Comparison of ENCODE assay signal across 8 mouse cellular contexts in the genomic region with DNA sequence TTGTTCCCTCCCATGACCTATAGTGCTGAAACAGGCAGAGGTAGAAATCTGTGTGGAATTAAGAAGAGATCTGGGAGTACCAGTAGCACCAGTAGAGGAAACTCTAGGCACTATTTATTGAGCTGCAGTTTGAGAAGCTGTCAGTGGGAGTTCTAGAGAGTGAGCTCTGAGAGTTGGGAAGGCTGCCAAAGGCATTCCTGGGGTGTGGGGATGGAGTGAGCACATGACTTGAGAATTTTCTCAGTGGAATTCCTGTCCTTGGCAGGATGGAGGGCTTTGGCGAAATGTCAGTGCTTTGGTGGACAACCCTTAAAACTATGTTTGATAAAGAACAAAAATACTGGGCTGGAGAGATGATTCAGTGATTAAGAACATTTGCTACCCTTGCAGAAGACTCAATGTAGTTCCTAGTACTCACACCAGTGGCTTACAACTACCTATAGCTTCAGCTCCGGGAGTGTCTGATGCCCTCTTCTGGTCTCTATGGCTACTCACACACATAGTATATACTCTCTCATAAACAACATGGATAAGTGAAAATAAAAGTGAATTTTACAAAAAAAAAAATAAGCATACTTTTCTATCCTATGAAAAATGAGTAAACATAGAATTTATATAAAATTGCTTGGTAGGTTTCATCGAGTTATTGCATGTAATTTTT. TPM values are rescaled to one million over a fixed set of nuclear protein-coding genes. Genes with fewer than 3 reads are reported as not detected.
DNase-seq lines count a peak whose midpoint lies in the region; ATAC-seq and TF ChIP-seq lines count a peak whose summit lies in the region.

No protein-coding gene starts in this region.

- intact Hi-C loops in heart, adult 2 months (cut with DNase I), result no loop called here

- H3K9me3 ChIP-seq in liver, embryonic 12.5 days (replicated peaks), result no peaks in the 10 kb centered on the region

- H3K9ac ChIP-seq in liver, embryonic 12.5 days, result no peak overlapping the region
- no peak overlapping the region for H3K9ac ChIP-seq in heart, adult 2 months (ENCODE audit: low read depth, low read length)

- H3K79me2 ChIP-seq in heart, adult 2 months (replicated peaks; ENCODE audit: control insufficient read depth, insufficient read depth, low read length), result no peaks in the 10 kb centered on the region

- no peak for TF ChIP-seq EP300 in heart, adult 2 months (IDR thresholded peaks at IDR 0.05; ENCODE audit: insufficient read depth, low read depth, low read length)

- H3K36me3 ChIP-seq in liver, embryonic 12.5 days, result no peaks in the 10 kb centered on the region
- H3K36me3 ChIP-seq in heart, adult 2 months (ENCODE audit: control insufficient read depth, insufficient read depth, low read length), result no peaks in the 10 kb centered on the region

- H3K4me3 ChIP-seq in liver, embryonic 12.5 days, result no peak overlapping the region
- no peak overlapping the region for H3K4me3 ChIP-seq in heart, adult 2 months

- H3K4me2 ChIP-seq in liver, embryonic 12.5 days, result no peak overlapping the region

- H3K4me1 ChIP-seq in liver, embryonic 12.5 days, result no peaks in the 10 kb centered on the region
- H3K4me1 ChIP-seq in heart, adult 2 months (ENCODE audit: control insufficient read depth, insufficient read depth, low read length), result no peaks in the 10 kb centered on the region; the same call in 1 of the 2 replicates

- no peak overlapping the region for H3K27ac ChIP-seq in liver, embryonic 12.5 days
- H3K27ac ChIP-seq in heart, adult 2 months, result no peak overlapping the region

- H3K27me3 ChIP-seq in liver, embryonic 12.5 days (replicated peaks), result no peaks in the 10 kb centered on the region
- no peaks in the 10 kb centered on the region for H3K27me3 ChIP-seq in heart, adult 2 months (ENCODE audit: control insufficient read depth, insufficient read depth, low read length)

- DNase-seq in liver (peak; percentile 25), MN1 (ENCODE audit: low spot score) (no peak)
- DNase-seq in adrenal gland, postnatal 36 days, result peak; percentile 21 to 49
- DNase-seq in heart, adult 2 months, result peak; percentile 37 to 58
- DNase-seq in kidney, postnatal 10 days, result peak; percentile 84
- peak; percentile 75 to 85 for DNase-seq in lung, postnatal 4 days
- no peak for DNase-seq in T-cell, adult 2 months (ENCODE audit: low spot score)

- TF ChIP-seq POLR2A in heart, adult 2 months (IDR thresholded peaks at IDR 0.05; ENCODE audit: insufficient read depth, low read depth, low read length), result no peak

- ATAC-seq in liver, embryonic 12.5 days, result no peak

- WGBS in liver, embryonic 12.5 days (ENCODE audit: insufficient replicate concordance), result 60% methylated on average over 3 of the region's 3 CpGs
- 50% methylated on average over 3 of the region's 3 CpGs for WGBS in heart, adult 2 months

- 0 out of 2 replicates have a peak, but pooled peaks have one; percentile 28 for TF ChIP-seq CTCF in heart, adult 2 months (IDR thresholded peaks at IDR 0.05)

RNA-seq across cellular contexts. Expression of gene Dnah9, which starts 20.4 kb away (rescaled TPM):
- polyA plus RNA-seq in liver, embryonic 12.5 days (2016; fragmentation: Nextera tagmentation; extraction: Ambion mirVana), result not detected in 2 replicates
- not detected for total RNA-seq in adrenal gland, postnatal 36 days (2021)
- total RNA-seq in heart, adult 2 months (2021), result not detected
- 0.51 TPM in 1 of 2 replicates, not detected in the other for polyA plus RNA-seq in heart, adult 2 months (2012; rRNA removed)

Comparison
In these comparisons a context has a peak if more than half of its experiments do, and no peak if none do; other contexts are left out.
1. DNase-seq: peak in liver (single experiment), adrenal gland, postnatal 36 days (2 of 2), heart, adult 2 months (2 of 2), kidney, postnatal 10 days (single experiment) and lung, postnatal 4 days (2 of 2); none in T-cell, adult 2 months (single experiment) and MN1 (single experiment).